Mouse (Mus musculus) midbrain, embryonic 15.5 days (tissue): Measurements from ENCODE around the gene Cdk18. TPM values are rescaled to one million over a fixed set of nuclear protein-coding genes. Genes with fewer than 3 reads are reported as not detected.

ENCODE experiments used
- ATAC-seq: fragments of 200-750 bp; cut with Nextera tagmentation; replicated peaks from 2 replicates; pipeline ENCODE4 v1.8.0; 2017; ENCODE audit warnings: moderate TSS enrichment
- H3K27ac ChIP-seq: fragments of 300-500 bp; sonication (generic); 2 replicates; pipeline ENCODE4 v1.5.1; 2015; ENCODE audit warnings: mild to moderate bottlenecking, inconsistent platforms
- H3K27me3 ChIP-seq: fragments of 300-500 bp; sonication (generic); replicated peaks from 2 replicates; pipeline ENCODE4 v1.6.1; 2015; ENCODE audit warnings: inconsistent platforms
- H3K36me3 ChIP-seq: fragments of 300-500 bp; sonication (generic); replicated peaks from 2 replicates; pipeline ENCODE4 v1.6.1; 2015; ENCODE audit warnings: inconsistent platforms
- H3K4me1 ChIP-seq: fragments of 300-500 bp; sonication (generic); 2 replicates; pipeline ENCODE4 v1.6.1; 2015; ENCODE audit warnings: inconsistent platforms
- H3K4me2 ChIP-seq: fragments of 300-500 bp; sonication (generic); 2 replicates; pipeline ENCODE4 v1.6.1; 2015; ENCODE audit warnings: inconsistent platforms, mild to moderate bottlenecking, moderate library complexity
- H3K4me3 ChIP-seq: fragments of 300-500 bp; sonication (generic); 2 replicates; pipeline ENCODE4 v1.5.1; 2015; ENCODE audit warnings: mild to moderate bottlenecking, inconsistent platforms
- H3K9ac ChIP-seq: fragments of 300-500 bp; sonication (generic); 2 replicates; pipeline ENCODE4 v1.6.1; 2015; ENCODE audit warnings: mild to moderate bottlenecking, inconsistent platforms
- H3K9me3 ChIP-seq: fragments of 300-500 bp; sonication (generic); 2 replicates; pipeline ENCODE4 v1.6.1; 2016; ENCODE audit warnings: inconsistent platforms
- WGBS: fragments of 180-500 bp; shearing (Covaris S2); methylation state at CpG from one replicate; pipeline ENCODE4 v1.1.7; 2015; ENCODE audit warnings: mixed read lengths; 5-methylcytosine and 5-hydroxymethylcytosine counted together
- polyA plus RNA-seq: library from polyadenylated mRNA; unstranded; fragments of >200 nt; fragmentation: Nextera tagmentation; extraction: Ambion mirVana; gene quantifications from 2 replicates; pipeline ENCODE4 v1.2.1, GENCODE M21; 2015

The Cdk18 gene
- polyA plus RNA-seq, 1 experiment from 2014 or later, result 1.1 TPM

DNA sequence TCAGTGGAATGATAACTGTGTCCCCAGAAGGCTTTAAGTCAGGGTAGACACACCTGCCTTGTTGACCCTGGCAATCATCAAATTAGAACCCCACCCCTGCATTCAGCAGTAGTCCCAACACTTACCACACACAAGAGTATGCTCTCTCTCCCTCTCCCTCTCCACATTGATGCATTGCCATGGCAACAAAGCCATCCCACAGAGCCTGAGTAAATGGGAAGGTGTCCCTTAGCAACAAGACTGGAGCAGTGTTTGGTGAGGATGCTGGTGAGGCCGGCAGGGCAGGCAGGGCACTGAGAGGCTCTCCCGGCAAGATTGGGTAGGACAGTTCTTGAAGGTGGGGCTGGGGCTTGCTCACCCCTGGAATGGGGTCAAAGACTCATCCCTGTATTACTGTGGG lies 4.7 kb upstream of the Cdk18 start:
- H3K27ac ChIP-seq, result peak overlapping the region; percentile 66
- no peaks in the 10 kb centered on the region for H3K36me3 ChIP-seq
- H3K9ac ChIP-seq, result no peak overlapping the region
- H3K27me3 ChIP-seq, result no peaks in the 10 kb centered on the region
- peaks cover 25% of the 10 kb centered on the region for H3K4me1 ChIP-seq
- ATAC-seq, result peak; percentile 87
- no peaks in the 10 kb centered on the region for H3K9me3 ChIP-seq
- no peak overlapping the region for H3K4me2 ChIP-seq
- no peak overlapping the region for H3K4me3 ChIP-seq
- WGBS, result 8% methylated on average over 2 of the region's 2 CpGs

DNA sequence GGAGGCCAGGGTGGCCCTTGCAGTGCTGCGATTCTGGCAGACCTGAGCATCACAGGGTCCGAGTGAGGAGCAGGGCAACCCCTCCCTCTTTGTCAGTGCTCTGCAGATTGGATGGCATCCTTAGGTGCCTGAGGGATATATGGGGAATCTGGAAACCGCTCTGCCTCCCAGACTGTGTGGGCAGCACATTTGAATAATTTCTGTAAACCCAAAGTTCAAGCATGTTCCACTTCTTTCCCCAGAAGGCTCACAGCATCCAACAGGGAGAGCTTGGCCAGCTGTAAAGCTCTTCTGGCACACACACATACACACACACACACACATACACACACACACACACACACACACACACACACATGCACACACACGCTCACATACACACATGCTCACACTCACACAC lies 4.2 kb upstream of the Cdk18 start:
- Histone ChIP-seq H3K9ac (no peak overlapping the region), H3K36me3 (no peaks in the 10 kb centered on the region), H3K4me2 (no peak overlapping the region), H3K4me1 (peaks cover 30% of the 10 kb centered on the region), H3K4me3 (no peak overlapping the region), H3K27ac (peak overlapping the region; percentile 66), H3K27me3 (no peaks in the 10 kb centered on the region), H3K9me3 (no peaks in the 10 kb centered on the region)
- peak; percentile 43 for ATAC-seq
- WGBS, result 57% methylated on average over 4 of the region's 4 CpGs

- no peak overlapping the region for H3K4me3 ChIP-seq
- H3K9ac ChIP-seq, result no peak overlapping the region
- WGBS, result 86% methylated on average over 5 of the region's 5 CpGs
- H3K27ac ChIP-seq, result no peak overlapping the region
- no peaks in the 10 kb centered on the region for H3K9me3 ChIP-seq
- no peak overlapping the region for H3K4me2 ChIP-seq
- H3K27me3 ChIP-seq, result 0 out of 2 replicates have a peak, but pooled peaks cover 3% of the 10 kb centered on the region
- no peaks in the 10 kb centered on the region for H3K36me3 ChIP-seq
- no peak for ATAC-seq
- H3K4me1 ChIP-seq, result peaks cover 33% of the 10 kb centered on the region
Measured at GRCm38 (mm10) chr1:132143079-132143478, 3.6 kb upstream of the Cdk18 start.

DNA sequence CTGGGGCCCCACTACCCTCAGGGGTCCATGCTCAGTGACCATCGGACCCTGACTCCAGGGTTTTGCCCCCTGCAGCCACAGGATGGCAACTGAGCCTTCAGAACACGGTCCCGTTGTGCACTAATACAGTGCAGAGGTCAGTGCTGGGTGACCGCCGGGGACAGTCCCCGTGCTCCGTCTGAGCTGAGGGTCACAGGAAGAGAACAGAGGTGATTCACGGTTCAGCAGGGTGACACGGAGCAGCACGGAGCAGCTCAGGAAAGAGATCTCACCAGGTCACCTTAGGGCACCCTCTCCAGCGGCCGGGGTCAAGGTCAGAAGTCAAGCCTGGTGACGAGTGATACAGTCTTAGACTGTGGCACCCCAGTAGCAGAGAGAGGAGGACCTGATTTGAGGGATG lies 2.3 kb upstream of the Cdk18 start:
- 68% methylated on average over 13 of the region's 13 CpGs for WGBS
- ATAC-seq, result no peak

GRCm38 (mm10) chr1:132141166-132141565 lies 1.7 kb upstream of the Cdk18 start:
- H3K9ac ChIP-seq, result no peak overlapping the region
- H3K9me3 ChIP-seq, result no peaks in the 10 kb centered on the region
- H3K4me3 ChIP-seq, result no peak overlapping the region
- no peak overlapping the region for H3K27ac ChIP-seq
- ATAC-seq, result no peak
- H3K27me3 ChIP-seq, result 0 out of 2 replicates have a peak, but pooled peaks cover 6% of the 10 kb centered on the region
- no peak overlapping the region for H3K4me2 ChIP-seq
- no peaks in the 10 kb centered on the region for H3K36me3 ChIP-seq
- WGBS, result 57% methylated on average over 2 of the region's 2 CpGs
- peaks cover 33% of the 10 kb centered on the region for H3K4me1 ChIP-seq

More for the DNA sequence above, 2.3 kb upstream of the Cdk18 start:
- Histone ChIP-seq H3K9me3 (no peaks in the 10 kb centered on the region), H3K4me3 (no peak overlapping the region), H3K27ac (no peak overlapping the region), H3K9ac (no peak overlapping the region), H3K36me3 (no peaks in the 10 kb centered on the region), H3K4me1 (peaks cover 33% of the 10 kb centered on the region), H3K27me3 (0 out of 2 replicates have a peak, but pooled peaks cover 6% of the 10 kb centered on the region), H3K4me2 (no peak overlapping the region)

GRCm38 (mm10) chr1:132140574-132140973 lies 1.1 kb upstream of the Cdk18 start:
- no peak overlapping the region for H3K4me3 ChIP-seq
- H3K9ac ChIP-seq, result no peak overlapping the region
- 0 out of 2 replicates have a peak, but pooled peaks cover 6% of the 10 kb centered on the region for H3K27me3 ChIP-seq
- H3K27ac ChIP-seq, result no peak overlapping the region
- H3K9me3 ChIP-seq, result no peaks in the 10 kb centered on the region
- 66% methylated on average over 4 of the region's 4 CpGs for WGBS
- peaks cover 33% of the 10 kb centered on the region for H3K4me1 ChIP-seq
- no peak overlapping the region for H3K4me2 ChIP-seq
- H3K36me3 ChIP-seq, result no peaks in the 10 kb centered on the region
- no peak for ATAC-seq

DNA sequence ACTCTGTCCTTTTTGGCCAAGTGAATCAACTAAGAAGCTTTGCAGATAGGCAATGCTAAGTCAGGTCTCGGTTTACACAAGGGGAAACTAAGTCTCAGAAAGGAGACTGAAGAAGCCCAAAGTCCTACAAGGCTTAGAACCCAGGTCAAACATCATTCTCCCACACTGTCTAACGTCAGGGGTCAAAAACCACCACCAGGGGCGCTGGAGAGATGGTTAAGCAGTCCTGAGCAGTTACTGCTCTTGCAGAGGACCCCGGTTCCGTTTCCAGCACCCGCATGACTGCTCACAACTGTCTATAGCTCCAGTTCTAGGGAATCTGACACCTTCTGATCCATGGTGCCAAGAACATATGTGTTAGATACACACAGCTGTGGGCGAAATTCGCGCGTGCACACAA lies 687 bp upstream of the Cdk18 start:
- no peak overlapping the region for H3K9ac ChIP-seq
- H3K9me3 ChIP-seq, result no peaks in the 10 kb centered on the region
- 0 out of 2 replicates have a peak, but pooled peaks cover 6% of the 10 kb centered on the region for H3K27me3 ChIP-seq
- no peak overlapping the region for H3K27ac ChIP-seq
- 62% methylated on average over 10 of the region's 10 CpGs for WGBS
- H3K4me3 ChIP-seq, result no peak overlapping the region
- H3K4me1 ChIP-seq, result peaks cover 33% of the 10 kb centered on the region
- H3K36me3 ChIP-seq, result no peaks in the 10 kb centered on the region
- ATAC-seq, result no peak
- no peak overlapping the region; the same call in 1 of the 2 replicates for H3K4me2 ChIP-seq

DNA sequence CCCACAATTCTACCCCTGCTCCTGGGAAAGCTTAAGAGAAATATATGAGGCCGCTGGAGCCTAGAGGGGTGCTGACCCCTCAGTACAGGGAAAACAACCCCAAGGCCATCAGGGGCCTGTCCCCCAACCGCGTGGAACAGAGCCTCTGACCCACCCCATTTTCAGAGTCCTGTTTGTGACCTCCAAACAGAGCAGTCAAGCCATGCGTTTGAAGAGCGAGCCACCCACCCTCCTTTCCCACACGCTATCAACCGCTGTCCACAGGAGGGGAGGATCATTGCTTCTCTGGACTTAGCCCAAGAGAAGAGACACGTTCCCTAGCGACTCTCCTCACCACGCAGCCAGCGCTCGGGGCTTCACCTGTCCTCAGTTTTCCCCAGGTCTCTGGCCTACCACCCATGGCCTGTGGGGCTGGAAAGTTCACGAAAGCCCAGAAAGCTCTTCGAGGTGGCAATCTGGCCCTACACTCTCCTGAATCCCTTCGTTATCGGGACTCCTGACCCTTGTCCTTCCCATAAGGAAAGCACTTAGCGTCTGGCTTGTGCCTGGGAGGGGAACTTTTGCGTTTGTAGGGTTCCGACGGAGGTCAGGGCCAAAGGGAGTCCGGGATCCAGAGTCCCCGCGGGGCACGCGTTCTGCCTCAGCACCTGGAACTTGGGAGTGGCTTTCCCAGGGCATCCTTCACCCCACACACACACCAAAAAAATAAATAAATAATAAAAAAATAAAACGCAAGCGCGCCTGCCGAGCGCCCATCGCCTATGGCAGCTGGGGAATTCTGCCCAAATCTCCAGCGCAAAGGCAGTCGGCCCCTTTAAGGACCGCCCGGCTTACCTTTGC lies 688 bp downstream of the Cdk18 start:
- Histone ChIP-seq H3K9ac (peak overlapping the region; percentile 59), H3K9me3 (no peaks in the 10 kb centered on the region), H3K4me1 (peaks cover 22% of the 10 kb centered on the region), H3K36me3 (no peaks in the 10 kb centered on the region), H3K27ac (no peak overlapping the region), H3K4me2 (peak overlapping the region; percentile 93), H3K27me3 (0 out of 2 replicates have a peak, but pooled peaks cover 6% of the 10 kb centered on the region), H3K4me3 (peak overlapping the region; percentile 46)
- 7% methylated on average over 35 of the region's 35 CpGs for WGBS
- no peak for ATAC-seq

GRCm38 (mm10) chr1:132137935-132138575 lies 1.4 kb downstream of the Cdk18 start:
- H3K4me2 ChIP-seq, result no peak overlapping the region; the same call in 1 of the 2 replicates
- no peak overlapping the region for H3K9ac ChIP-seq
- no peak for ATAC-seq
- no peaks in the 10 kb centered on the region for H3K36me3 ChIP-seq
- 69% methylated on average over 9 of the region's 9 CpGs for WGBS
- H3K27me3 ChIP-seq, result 0 out of 2 replicates have a peak, but pooled peaks cover 6% of the 10 kb centered on the region
- H3K9me3 ChIP-seq, result no peaks in the 10 kb centered on the region
- no peak overlapping the region for H3K4me3 ChIP-seq
- peaks cover 16% of the 10 kb centered on the region for H3K4me1 ChIP-seq
- no peak overlapping the region for H3K27ac ChIP-seq

- Histone ChIP-seq H3K36me3 (no peaks in the 10 kb centered on the region), H3K4me3 (no peak overlapping the region), H3K27me3 (0 out of 2 replicates have a peak, but pooled peaks cover 6% of the 10 kb centered on the region), H3K4me2 (no peak overlapping the region), H3K4me1 (peaks cover 14% of the 10 kb centered on the region), H3K27ac (no peak overlapping the region), H3K9me3 (no peaks in the 10 kb centered on the region), H3K9ac (no peak overlapping the region)
- 92% methylated on average over 3 of the region's 3 CpGs for WGBS
- no peak for ATAC-seq
Measured at GRCm38 (mm10) chr1:132136847-132137246, 2.6 kb downstream of the Cdk18 start.

DNA sequence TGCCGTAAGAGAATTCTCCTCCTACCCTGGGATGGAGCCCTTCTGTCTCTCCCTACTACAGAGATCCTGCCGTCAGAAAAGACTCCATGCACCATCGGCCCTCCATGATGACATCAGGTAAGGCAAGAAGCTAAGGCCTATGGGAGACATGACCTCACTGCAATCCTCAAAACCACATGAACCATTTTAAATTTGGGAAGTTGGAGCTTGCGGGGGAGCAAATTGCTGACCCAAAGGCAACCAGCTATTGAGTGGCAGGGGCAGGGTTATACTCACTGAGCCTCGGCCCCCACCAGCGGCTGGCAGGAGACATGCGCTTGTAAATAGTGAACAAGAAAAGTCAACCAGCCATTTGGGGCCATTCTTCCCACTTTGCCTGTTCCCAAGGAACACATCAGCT lies 3.9 kb downstream of the Cdk18 start:
- Histone ChIP-seq H3K4me2 (no peak overlapping the region), H3K4me3 (no peak overlapping the region), H3K27ac (no peak overlapping the region), H3K9me3 (no peaks in the 10 kb centered on the region), H3K36me3 (no peaks in the 10 kb centered on the region), H3K9ac (no peak overlapping the region), H3K27me3 (0 out of 2 replicates have a peak, but pooled peaks cover 6% of the 10 kb centered on the region), H3K4me1 (peaks cover 14% of the 10 kb centered on the region)
- 87% methylated on average over 7 of the region's 7 CpGs for WGBS
- ATAC-seq, result no peak

DNA sequence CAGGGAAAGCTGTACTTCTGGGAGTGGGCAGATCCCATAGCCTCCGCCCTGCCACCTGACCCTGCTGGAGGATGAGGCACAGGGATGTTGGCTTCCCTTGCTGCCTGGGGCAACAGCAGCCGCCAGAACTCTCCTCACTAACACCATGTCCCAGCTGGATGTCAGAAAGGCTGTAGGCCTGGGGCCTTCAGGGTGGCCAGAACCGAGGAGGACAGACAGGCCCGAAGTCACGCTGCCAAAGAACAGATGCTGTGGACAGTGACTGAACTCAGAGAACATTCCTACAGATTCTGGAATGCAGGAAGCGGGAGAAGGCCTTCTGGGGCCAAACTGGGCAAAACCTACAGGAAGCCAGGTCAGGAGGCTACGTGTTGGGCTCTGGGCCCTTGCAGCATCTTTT lies 11.2 kb downstream of the Cdk18 start:
- Histone ChIP-seq H3K4me3 (no peak overlapping the region), H3K9ac (no peak overlapping the region), H3K9me3 (no peaks in the 10 kb centered on the region), H3K27ac (no peak overlapping the region), H3K36me3 (no peaks in the 10 kb centered on the region), H3K27me3 (no peaks in the 10 kb centered on the region), H3K4me1 (peaks cover 8% of the 10 kb centered on the region), H3K4me2 (no peak overlapping the region)
- WGBS, result 84% methylated on average over 7 of the region's 7 CpGs
- ATAC-seq, result no peak
